Mouse (Mus musculus) heart, embryonic 14.5 days (tissue): Measurements from ENCODE around the gene Tmem108. TPM values are rescaled to one million over a fixed set of nuclear protein-coding genes. Genes with fewer than 3 reads are reported as not detected.

Experiments used
- ATAC-seq: fragments of 200-750 bp; cut with Nextera tagmentation; 2 replicates; pipeline ENCODE4 v1.8.0; 2017; ENCODE audit warnings: low read depth, moderate TSS enrichment; ENCODE audit not compliant: insufficient number of reproducible peaks, insufficient read depth, low FRiP score
- H3K27ac ChIP-seq, 2 experiments: fragments of 200-500 bp in 1 of 2; fragments of 300-500 bp in 1 of 2; sonication (generic) in 1 of 2; replicated peaks in 1 of 2; 2 replicates each; pipeline ENCODE4 v1.5.1; 2012 to 2014; ENCODE audit warnings: low read depth in 2 of 2, low read length in 2 of 2, control low read depth in 1 of 2, mild to moderate bottlenecking in 1 of 2, mixed read lengths in 1 of 2; ENCODE audit not compliant: control insufficient read depth in 1 of 2, insufficient read depth in 1 of 2
- H3K27me3 ChIP-seq: fragments of 300-500 bp; sonication (generic); 2 replicates; pipeline ENCODE4 v1.6.1; 2014; ENCODE audit warnings: mild to moderate bottlenecking, low read length, control low read depth; ENCODE audit not compliant: control insufficient read depth, insufficient read depth
- H3K36me3 ChIP-seq: fragments of 300-500 bp; sonication (generic); 2 replicates; pipeline ENCODE4 v1.6.1; 2014; ENCODE audit warnings: mild to moderate bottlenecking, control low read depth, low read length, mixed read lengths; ENCODE audit not compliant: control insufficient read depth, insufficient read depth
- H3K4me1 ChIP-seq, 2 experiments: fragments of 200-500 bp in 1 of 2; fragments of 300-500 bp in 1 of 2; sonication (generic) in 1 of 2; 2 replicates each; pipeline ENCODE4 v1.6.1; 2012 to 2014; ENCODE audit warnings: low read length in 2 of 2, control low read depth in 1 of 2, mixed read lengths in 1 of 2; ENCODE audit not compliant: control insufficient read depth in 2 of 2, insufficient read depth in 2 of 2
- H3K4me2 ChIP-seq: fragments of 300-500 bp; sonication (generic); 2 replicates; pipeline ENCODE4 v1.6.1; 2014; ENCODE audit warnings: mild to moderate bottlenecking, low read length
- H3K4me3 ChIP-seq, 2 experiments: fragments of 200-500 bp in 1 of 2; fragments of 300-500 bp in 1 of 2; sonication (generic) in 1 of 2; 2 replicates each; pipeline ENCODE4 v1.5.1; 2012 to 2014; ENCODE audit warnings: low read length in 2 of 2, mild to moderate bottlenecking in 2 of 2, control low read depth in 1 of 2, low read depth in 1 of 2, moderate library complexity in 1 of 2; ENCODE audit not compliant: control insufficient read depth in 1 of 2, insufficient read depth in 1 of 2
- H3K9ac ChIP-seq: fragments of 300-500 bp; sonication (generic); 2 replicates; pipeline ENCODE4 v1.6.1; 2014; ENCODE audit warnings: mild to moderate bottlenecking, low read length
- H3K9me3 ChIP-seq: fragments of 300-500 bp; sonication (generic); 2 replicates; pipeline ENCODE4 v1.6.1; 2016; ENCODE audit warnings: low read length, control low read depth; ENCODE audit not compliant: control insufficient read depth
- WGBS: fragments of 180-500 bp; shearing (Covaris S2); extraction: QIAGEN DNeasy Blood & Tissue Kit; methylation state at CpG from one replicate; pipeline ENCODE4 v1.1.7; 2014; 5-methylcytosine and 5-hydroxymethylcytosine counted together
- polyA plus RNA-seq: library from polyadenylated mRNA; unstranded; fragments of >200 nt; fragmentation: Nextera tagmentation; extraction: Ambion mirVana; gene quantifications from 2 replicates; pipeline ENCODE4 v1.2.1, GENCODE M21; 2014

Gene Tmem108
- polyA plus RNA-seq, 1 experiment from 2014 or later, result 74.3 TPM

DNA sequence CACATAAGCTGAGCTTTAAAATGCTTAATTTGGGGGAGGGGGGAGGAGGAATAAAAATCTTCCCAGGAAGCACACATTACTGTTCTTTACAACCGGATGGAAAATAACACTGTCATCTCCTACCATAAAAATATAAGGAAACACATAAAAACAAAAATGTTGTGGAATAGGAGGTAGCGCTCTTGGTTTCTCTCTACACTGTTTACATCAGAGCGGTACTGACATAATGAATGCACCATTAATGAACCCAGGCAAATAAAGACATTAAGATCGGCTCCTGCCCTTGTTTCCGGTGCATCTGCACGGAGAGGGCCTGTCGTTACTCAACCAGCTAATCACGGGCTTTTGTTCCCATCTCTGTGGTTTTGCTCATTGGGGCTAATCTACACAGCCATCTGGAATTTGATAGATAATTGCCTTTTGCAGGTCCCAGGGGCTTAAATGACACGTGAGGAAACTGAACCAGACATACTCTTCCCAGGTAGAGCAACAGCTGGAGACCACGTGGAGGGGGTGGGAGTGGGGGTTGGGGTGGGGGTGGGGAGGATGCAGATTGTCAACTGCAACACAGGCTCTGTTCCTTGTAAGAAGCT lies 107.5 kb downstream of the Tmem108 start:
- H3K9ac ChIP-seq, result no peak overlapping the region
- no peak overlapping the region for H3K4me2 ChIP-seq
- no peaks in the 10 kb centered on the region for H3K36me3 ChIP-seq
- no peak overlapping the region for H3K27ac ChIP-seq
- no peaks in the 10 kb centered on the region for H3K9me3 ChIP-seq
- ATAC-seq, result no peak
- peaks cover 20 to 41% of the 10 kb centered on the region in 2 experiments for H3K4me1 ChIP-seq
- H3K4me3 ChIP-seq, result no peak overlapping the region
- 44% methylated on average over 10 of the region's 10 CpGs for WGBS
- H3K27me3 ChIP-seq, result no peaks in the 10 kb centered on the region

DNA sequence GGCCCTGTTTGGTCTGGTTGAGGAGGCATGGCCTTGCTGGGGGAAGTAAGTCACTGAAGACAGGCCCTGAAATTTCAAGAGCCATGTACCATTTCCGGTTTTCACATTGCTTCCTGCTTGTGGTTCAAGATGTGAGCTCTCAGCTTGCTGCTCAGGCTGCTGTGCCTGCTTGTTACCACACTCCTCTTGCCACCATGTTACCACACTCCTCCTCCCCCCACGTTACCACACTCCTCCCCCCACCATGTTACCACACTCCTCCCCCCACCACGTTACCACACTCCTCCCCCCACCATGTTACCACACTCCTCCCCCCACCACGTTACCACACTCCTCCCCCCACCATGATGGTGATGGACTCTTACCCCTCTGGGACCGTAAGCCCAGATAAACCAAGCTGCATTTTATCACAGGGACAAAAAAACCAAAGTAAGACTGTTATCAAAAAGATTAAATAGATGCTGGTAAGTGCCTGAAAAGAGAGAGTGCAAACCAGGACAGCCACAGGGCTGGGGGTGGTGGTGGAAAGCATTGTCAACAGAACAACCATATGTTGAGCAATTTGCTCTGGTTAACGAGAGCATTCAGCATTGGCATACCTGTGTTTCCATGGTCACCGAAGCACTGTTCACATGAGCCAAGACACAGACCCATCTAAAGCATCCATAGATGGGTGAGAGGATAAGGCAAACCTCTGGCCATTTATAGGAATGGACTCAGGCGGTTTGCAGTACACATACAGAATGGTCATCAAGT lies 109.3 kb downstream of the Tmem108 start:
- no peaks in the 10 kb centered on the region for H3K27me3 ChIP-seq
- H3K27ac ChIP-seq, result no peak overlapping the region
- peaks cover 16 to 32% of the 10 kb centered on the region in 2 experiments for H3K4me1 ChIP-seq
- no peak for ATAC-seq
- no peak overlapping the region for H3K4me2 ChIP-seq
- no peaks in the 10 kb centered on the region for H3K9me3 ChIP-seq
- H3K36me3 ChIP-seq, result no peaks in the 10 kb centered on the region
- no peak overlapping the region for H3K4me3 ChIP-seq
- no peak overlapping the region for H3K9ac ChIP-seq
- WGBS, result 55% methylated on average over 8 of the region's 8 CpGs

DNA sequence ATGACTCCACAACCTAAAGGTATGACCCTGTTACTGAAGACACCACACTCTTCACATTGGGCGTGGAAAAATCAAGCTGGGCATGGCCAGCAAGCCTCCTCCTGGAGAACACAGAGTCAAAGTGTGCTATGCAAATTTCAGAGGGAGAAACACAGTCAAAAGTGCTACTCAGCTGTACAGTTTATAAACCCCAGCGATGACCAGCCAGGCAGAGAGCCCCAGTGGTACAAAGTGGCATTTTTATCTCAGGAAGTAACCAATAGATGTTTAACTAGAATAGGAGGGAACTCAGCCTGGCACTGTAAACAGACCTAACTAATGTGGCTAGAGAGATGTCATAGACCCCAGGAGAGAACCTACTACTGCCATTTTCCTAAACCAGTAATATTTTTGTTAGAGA lies 115.0 kb downstream of the Tmem108 start:
- no peak for ATAC-seq
- Histone ChIP-seq H3K27ac (no peak overlapping the region), H3K4me2 (no peak overlapping the region), H3K4me3 (no peak overlapping the region), H3K36me3 (no peaks in the 10 kb centered on the region), H3K4me1 (peaks cover 0 to 7% of the 10 kb centered on the region in 2 experiments; a peak in 1 of 4 replicates), H3K9ac (no peak overlapping the region), H3K27me3 (no peaks in the 10 kb centered on the region), H3K9me3 (no peaks in the 10 kb centered on the region)
- 72% methylated on average over 2 of the region's 2 CpGs for WGBS

DNA sequence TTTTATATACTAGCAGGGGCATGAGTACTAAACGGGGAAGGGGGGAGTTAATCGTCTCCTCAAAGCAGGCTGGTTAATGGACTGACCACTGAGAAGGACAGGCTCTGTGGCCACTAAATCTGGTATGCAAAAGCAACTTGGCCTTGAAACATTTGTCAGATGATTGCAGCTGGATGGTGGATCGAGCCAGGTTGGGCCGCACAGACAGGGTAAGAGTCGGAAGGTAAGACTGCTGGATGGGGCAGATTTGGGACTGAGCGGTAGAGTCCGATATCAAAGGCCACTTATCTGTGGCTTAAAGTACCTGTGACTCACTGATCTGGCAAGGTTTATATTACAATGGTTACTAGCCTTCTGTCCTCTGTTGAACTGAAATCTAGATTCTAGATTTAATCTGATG lies 115.9 kb downstream of the Tmem108 start:
- no peak overlapping the region for H3K27ac ChIP-seq
- peaks cover 0 to 7% of the 10 kb centered on the region in 2 experiments; a peak in 1 of 4 replicates for H3K4me1 ChIP-seq
- H3K9ac ChIP-seq, result no peak overlapping the region
- no peak overlapping the region for H3K4me3 ChIP-seq
- H3K36me3 ChIP-seq, result no peaks in the 10 kb centered on the region
- 77% methylated on average over 7 of the region's 7 CpGs for WGBS
- no peak for ATAC-seq
- no peak overlapping the region for H3K4me2 ChIP-seq
- no peaks in the 10 kb centered on the region for H3K27me3 ChIP-seq
- H3K9me3 ChIP-seq, result no peaks in the 10 kb centered on the region

DNA sequence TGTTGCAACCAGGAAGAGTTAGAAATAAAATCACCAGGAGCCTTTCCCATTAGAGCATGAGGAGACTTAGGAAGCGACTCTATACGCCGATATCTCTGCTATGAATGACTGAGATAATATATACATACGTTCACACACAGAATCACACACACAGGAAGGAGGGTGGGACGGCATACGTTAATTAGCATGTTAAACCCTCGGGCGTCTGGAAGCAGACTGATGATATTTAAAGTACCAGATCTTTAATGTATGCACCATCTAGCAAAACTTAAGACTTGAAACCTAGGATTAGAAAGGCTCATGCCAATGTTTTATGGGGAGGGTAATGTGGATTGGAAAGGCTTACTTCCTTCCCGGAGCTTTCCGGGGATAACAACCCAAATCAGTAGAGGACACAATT lies 119.3 kb downstream of the Tmem108 start:
- WGBS, result 74% methylated on average over 10 of the region's 10 CpGs
- H3K4me2 ChIP-seq, result no peak overlapping the region
- ATAC-seq, result no peak
- no peak overlapping the region for H3K4me3 ChIP-seq
- no peak overlapping the region for H3K9ac ChIP-seq
- peaks cover 7 to 8% of the 10 kb centered on the region in 2 experiments for H3K4me1 ChIP-seq
- no peaks in the 10 kb centered on the region for H3K36me3 ChIP-seq
- no peaks in the 10 kb centered on the region for H3K9me3 ChIP-seq
- no peak overlapping the region for H3K27ac ChIP-seq
- no peaks in the 10 kb centered on the region for H3K27me3 ChIP-seq

DNA sequence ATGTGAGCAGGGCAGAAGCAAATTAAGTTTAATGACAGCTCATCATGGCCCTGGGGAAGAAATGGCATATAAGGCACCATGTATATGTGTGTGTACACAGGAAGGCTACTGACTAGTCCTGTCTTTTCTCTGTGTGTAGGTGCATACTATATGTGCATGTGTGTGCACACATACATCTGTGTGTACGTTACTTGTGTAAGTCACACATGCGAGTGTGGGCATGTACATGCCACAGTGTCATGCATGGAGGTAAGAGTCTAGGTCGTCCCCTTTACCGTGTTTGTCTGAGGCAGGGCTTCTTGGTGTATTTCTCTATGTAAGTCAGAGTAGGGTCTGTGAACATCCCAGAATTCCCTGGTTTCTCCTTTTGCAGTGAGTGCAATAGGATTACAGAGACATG lies 120.3 kb downstream of the Tmem108 start:
- Histone ChIP-seq H3K4me1 (peaks cover 12 to 17% of the 10 kb centered on the region in 2 experiments), H3K9ac (no peak overlapping the region), H3K4me3 (no peak overlapping the region), H3K4me2 (no peak overlapping the region), H3K36me3 (no peaks in the 10 kb centered on the region), H3K27ac (no peak overlapping the region), H3K9me3 (no peaks in the 10 kb centered on the region), H3K27me3 (no peaks in the 10 kb centered on the region)
- ATAC-seq, result no peak
- 92% methylated on average over 4 of the region's 4 CpGs for WGBS

DNA sequence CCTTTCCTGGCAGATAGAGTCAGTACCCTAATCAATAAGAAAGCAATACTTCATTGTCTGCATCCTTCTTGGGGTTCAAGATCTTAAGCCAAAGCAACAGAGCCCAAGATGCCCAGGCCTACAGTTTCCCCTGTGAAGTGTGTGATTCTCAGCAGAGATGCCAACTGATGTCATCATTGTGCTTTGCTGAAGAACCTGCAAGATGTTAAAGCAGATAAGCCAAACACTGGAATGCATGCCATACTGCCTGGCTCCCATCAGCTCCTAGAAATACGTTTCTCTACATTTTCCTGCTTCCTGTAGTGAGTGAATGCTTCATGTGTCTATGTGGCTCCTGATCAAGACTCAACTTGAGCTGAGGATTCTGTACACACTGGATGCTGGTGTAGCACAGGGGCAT lies 122.2 kb downstream of the Tmem108 start:
- no peaks in the 10 kb centered on the region for H3K27me3 ChIP-seq
- 48% methylated on average over 1 of the region's 1 CpGs for WGBS

More for the DNA sequence above, 122.2 kb downstream of the Tmem108 start:
- no peak for ATAC-seq
- Histone ChIP-seq H3K36me3 (no peaks in the 10 kb centered on the region), H3K9ac (no peak overlapping the region), H3K4me1 (peaks cover 12 to 19% of the 10 kb centered on the region in 2 experiments), H3K9me3 (no peaks in the 10 kb centered on the region), H3K4me3 (no peak overlapping the region), H3K4me2 (no peak overlapping the region), H3K27ac (no peak overlapping the region)
